Mouse (Mus musculus) MEL (cell line): ENCODE measurements around the gene Drosha.

Experiments
- TAL1 ChIP-seq: IDR thresholded peaks from 2 replicates; pipeline ENCODE4 v1.6.1; 2012; ENCODE audit warnings: mild to moderate bottlenecking, inconsistent platforms, low read length, moderate library complexity, mixed read lengths
- ZNF384 ChIP-seq: IDR thresholded peaks from 2 replicates; pipeline ENCODE4 v1.6.1; 2012; ENCODE audit warnings: low read depth, mild to moderate bottlenecking, inconsistent platforms, low read length, improper control_type of control experiment

GRCm38 (mm10) chr15:12941651-12942180, 117.1 kb downstream of the Drosha start:
- TF ChIP-seq ZNF384 (no peak), TAL1 (no peak)
